Mouse (Mus musculus): ENCODE measurements around the gene Ralgds. TPM values are rescaled to one million over a fixed set of nuclear protein-coding genes. Genes with fewer than 3 reads are reported as not detected.
"Not testable (repeated sequence)": the region's sequence is repeated elsewhere in the genome, so short reads cannot be mapped to it uniquely, and the experiment has no call there.

The Ralgds gene
- total RNA-seq, 2 experiments from 2014 or later: 81.1 to 92.6 TPM

- no peak for TF ChIP-seq CTCF (IDR thresholded peaks at IDR 0.05)
- H3K4me3 ChIP-seq: no peak overlapping the region
- no peak overlapping the region for H3K27ac ChIP-seq
- intact Hi-C loops (cut with DNase I): no loop called here
- no peak for DNase-seq (ENCODE audit: extremely low spot score in 1 of 2, low spot score in 2 of 2)
Measured at GRCm38 (mm10) chr2:28506291-28506690, 6.6 kb upstream of the Ralgds start.

DNA sequence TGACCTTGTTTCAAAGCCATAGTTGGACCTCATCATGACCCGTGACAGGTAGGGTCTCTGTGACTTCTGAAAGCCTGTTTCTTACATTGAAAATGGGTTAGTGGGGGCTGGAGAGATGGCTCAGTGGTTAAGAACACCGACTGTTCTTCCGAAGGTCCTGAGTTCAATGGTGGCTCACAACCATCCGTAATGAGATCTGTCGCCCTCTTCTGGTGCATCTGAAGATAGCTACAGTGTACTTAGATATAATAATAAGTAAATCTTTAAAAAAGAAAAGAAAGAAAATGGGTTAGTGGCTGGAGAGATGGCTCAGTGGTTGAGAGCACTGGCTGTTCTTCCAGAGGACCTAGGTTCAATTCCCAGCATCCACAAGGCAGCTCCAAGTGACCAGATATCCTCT is 1.3 kb upstream of the Ralgds start:
- intact Hi-C loops (cut with DNase I); H3K4me3 ChIP-seq; H3K27ac ChIP-seq; DNase-seq (ENCODE audit: extremely low spot score in 1 of 2, low spot score in 2 of 2): not testable (repeated sequence)
- peak; percentile 41 for TF ChIP-seq CTCF (IDR thresholded peaks at IDR 0.05)

DNA sequence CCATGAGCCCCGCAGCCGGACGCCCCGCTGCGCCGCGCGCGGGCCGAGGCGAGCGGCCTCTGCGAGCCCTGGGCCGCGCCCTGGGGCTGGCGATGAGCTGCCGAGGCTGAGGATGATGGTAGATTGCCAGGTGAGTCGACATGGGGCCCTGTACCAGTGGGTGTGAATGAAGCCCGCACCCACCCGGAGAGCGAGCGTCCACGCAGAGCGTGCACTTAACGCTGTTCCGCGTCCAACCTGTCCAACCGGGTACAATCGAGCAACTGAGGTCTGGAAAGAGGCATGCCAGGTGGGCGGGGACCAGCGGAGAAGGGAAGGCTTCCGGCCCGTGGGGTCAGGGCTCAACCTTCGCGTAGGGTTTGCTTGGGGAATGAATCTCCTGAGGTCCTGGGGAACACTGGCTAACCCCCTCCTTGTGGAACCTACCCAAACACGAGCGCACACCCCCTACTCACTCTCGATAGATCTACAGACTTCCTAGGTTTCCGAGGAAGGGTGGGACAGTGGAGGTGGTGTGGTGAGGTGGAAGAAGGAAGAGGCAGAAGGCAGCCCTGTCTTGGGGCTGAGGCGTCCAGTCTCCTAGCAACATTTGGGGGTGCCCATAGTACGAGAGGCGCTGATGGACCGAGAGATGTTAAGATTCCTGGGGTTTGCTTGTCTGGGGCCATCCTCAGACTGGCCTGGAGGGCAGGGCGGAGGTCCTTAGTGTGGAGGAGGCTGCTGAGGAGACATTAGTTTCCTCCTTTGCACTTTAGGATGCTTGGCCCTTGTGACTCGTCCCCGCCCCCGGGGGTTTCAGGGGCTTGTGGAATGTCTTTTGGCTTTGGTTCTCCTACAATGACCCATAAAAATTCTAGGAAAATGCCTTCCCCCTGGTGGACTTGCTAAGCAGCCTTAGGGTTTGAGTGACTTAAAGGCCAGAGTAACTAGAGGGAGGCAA is 776 bp downstream of the Ralgds start:
- intact Hi-C loops (cut with DNase I): loop anchor here (1.0 kb wide), 2 partner anchors 34 to 72 kb away; no protein-coding TSS in a partner anchor
- peak in 1 of 2 experiments; percentile 55 for DNase-seq (ENCODE audit: extremely low spot score in 1 of 2, low spot score in 2 of 2)

DNA sequence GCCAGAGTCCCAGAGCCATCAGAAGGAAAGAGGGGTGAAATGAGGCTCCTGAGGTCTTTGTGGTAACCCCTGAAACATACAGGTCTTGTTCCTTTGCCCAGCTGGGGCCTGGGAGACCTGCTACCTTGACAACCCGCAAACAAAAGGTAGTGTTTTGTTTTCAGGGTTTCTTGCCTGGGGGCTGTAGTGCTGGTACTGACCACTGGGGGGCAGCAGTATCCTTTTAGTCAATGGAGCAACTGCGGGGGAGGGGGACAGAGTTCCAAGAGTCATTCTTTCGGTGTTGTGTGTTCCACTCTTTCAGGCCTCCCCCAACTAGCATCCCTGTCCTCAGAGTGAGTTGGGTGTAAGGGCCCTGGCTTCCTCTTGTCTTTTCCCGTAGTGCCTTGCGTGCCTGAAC is 1.6 kb downstream of the Ralgds start:
- H3K27ac ChIP-seq: peak overlapping the region; percentile 71; the same call in 1 of the 2 replicates
- TF ChIP-seq CTCF (IDR thresholded peaks at IDR 0.05): peak; percentile 87
- DNase-seq (ENCODE audit: extremely low spot score in 1 of 2, low spot score in 2 of 2): peak; percentile 80 to 89
- peak overlapping the region; percentile 62 for H3K4me3 ChIP-seq
- intact Hi-C loops (cut with DNase I): loop anchor here (1.0 kb wide), 2 partner anchors 33 to 71 kb away; no protein-coding TSS in a partner anchor

More for the DNA sequence above, 776 bp downstream of the Ralgds start:
- Histone ChIP-seq H3K27ac (peak overlapping the region; percentile 71), H3K4me3 (peak overlapping the region; percentile 62)
- TF ChIP-seq CTCF (IDR thresholded peaks at IDR 0.05): no peak

- intact Hi-C loops (cut with DNase I): loop anchor here (1.0 kb wide), 1 partner anchor 31 kb away; no protein-coding TSS in a partner anchor
- peak; percentile 67 to 72 for DNase-seq (ENCODE audit: extremely low spot score in 1 of 2, low spot score in 2 of 2)
- Histone ChIP-seq H3K27ac (peak overlapping the region; percentile 83), H3K4me3 (no peak overlapping the region)
- TF ChIP-seq CTCF (IDR thresholded peaks at IDR 0.05): peak; percentile 83
Measured at GRCm38 (mm10) chr2:28517206-28517909, 4.4 kb downstream of the Ralgds start.

DNA sequence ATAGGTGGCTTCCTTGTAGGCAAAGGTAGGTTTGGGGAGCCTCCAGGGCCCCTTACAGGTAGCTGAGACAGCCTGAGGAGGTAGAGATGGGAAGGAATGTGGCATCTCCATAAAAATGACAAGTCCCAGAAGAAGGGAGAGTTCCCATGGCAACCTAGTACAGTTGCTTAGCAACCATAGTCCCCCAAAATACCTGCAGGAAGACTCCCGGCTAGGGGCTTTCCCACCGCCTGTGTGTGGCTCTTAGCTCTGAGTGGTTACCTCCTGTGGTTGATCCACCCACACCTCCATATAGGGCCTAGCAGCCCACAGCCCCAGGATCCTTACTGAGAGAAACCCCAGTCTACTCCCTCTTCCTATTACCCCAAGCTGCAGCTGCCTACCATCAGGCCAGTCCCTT is 5.3 kb downstream of the Ralgds start:
- peak overlapping the region; percentile 11; the same call in 1 of the 2 replicates for H3K4me3 ChIP-seq
- no peak for TF ChIP-seq CTCF (IDR thresholded peaks at IDR 0.05)
- peak overlapping the region; percentile 83 for H3K27ac ChIP-seq
- DNase-seq (ENCODE audit: extremely low spot score in 1 of 2, low spot score in 2 of 2): peak; percentile 63 to 78
- intact Hi-C loops (cut with DNase I): no loop called here

- H3K27ac ChIP-seq: peak overlapping the region; percentile 87
- intact Hi-C loops (cut with DNase I): no loop called here
Measured at GRCm38 (mm10) chr2:28520581-28520980, 7.7 kb downstream of the Ralgds start.

DNA sequence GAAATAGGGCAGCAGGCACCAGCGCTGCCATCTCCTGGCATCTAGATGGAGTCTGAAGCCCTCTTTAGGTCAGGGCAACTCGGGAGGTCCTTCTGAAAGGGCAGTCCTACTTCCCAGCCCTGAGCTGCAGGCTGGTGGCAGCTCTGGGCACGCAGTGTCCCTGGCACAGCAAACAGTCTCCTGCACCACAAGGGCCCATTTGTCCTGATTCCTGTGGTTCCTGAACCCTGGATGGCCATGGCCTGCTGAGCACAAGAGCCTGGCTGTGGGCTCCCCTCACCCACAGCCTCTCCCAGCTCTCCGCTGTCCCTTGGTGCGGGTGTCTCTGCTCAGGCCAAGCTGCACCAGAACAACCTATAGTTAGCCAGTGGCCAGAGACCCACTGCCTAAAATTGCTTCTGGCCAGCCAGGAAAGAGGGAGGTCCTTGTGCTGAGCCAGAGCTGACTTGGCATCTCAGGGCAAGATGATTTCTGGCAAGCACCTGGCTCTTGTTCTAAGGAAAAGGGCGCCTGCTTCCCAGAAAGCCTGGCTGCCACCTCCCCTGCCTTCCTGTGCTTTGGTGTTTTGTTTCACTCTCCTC is 8.7 kb downstream of the Ralgds start:
- TF ChIP-seq CTCF (IDR thresholded peaks at IDR 0.05): no peak
- Histone ChIP-seq H3K27ac (peak overlapping the region; percentile 87), H3K4me3 (no peak overlapping the region)
- DNase-seq (ENCODE audit: extremely low spot score in 1 of 2, low spot score in 2 of 2): peak; percentile 44 to 73
- intact Hi-C loops (cut with DNase I): no loop called here

More at GRCm38 (mm10) chr2:28520581-28520980, 7.7 kb downstream of the Ralgds start:
- no peak for TF ChIP-seq CTCF (IDR thresholded peaks at IDR 0.05)
- no peak for DNase-seq (ENCODE audit: extremely low spot score in 1 of 2, low spot score in 2 of 2)
- no peak overlapping the region for H3K4me3 ChIP-seq

- intact Hi-C loops (cut with DNase I): no loop called here
- no peak for DNase-seq (ENCODE audit: extremely low spot score in 1 of 2, low spot score in 2 of 2)
- peak overlapping the region; percentile 87 for H3K27ac ChIP-seq
- no peak overlapping the region for H3K4me3 ChIP-seq
- no peak for TF ChIP-seq CTCF (IDR thresholded peaks at IDR 0.05)
Measured at GRCm38 (mm10) chr2:28522166-28522565, 9.2 kb downstream of the Ralgds start.

- peak; percentile 86 for DNase-seq (ENCODE audit: extremely low spot score in 1 of 2, low spot score in 2 of 2)
- Histone ChIP-seq H3K27ac (peak overlapping the region; percentile 87), H3K4me3 (no peak overlapping the region)
- intact Hi-C loops (cut with DNase I): loop anchor here (1.0 kb wide), 1 partner anchor 10 kb away; no protein-coding TSS in a partner anchor
- no peak for TF ChIP-seq CTCF (IDR thresholded peaks at IDR 0.05)
Measured at GRCm38 (mm10) chr2:28523643-28524117, 10.8 kb downstream of the Ralgds start.

- no peak for DNase-seq (ENCODE audit: extremely low spot score in 1 of 2, low spot score in 2 of 2)
- H3K27ac ChIP-seq: peak overlapping the region; percentile 85
- intact Hi-C loops (cut with DNase I): no loop called here
Measured at GRCm38 (mm10) chr2:28524406-28524805, 11.5 kb downstream of the Ralgds start.

More at GRCm38 (mm10) chr2:28524406-28524805, 11.5 kb downstream of the Ralgds start:
- no peak for TF ChIP-seq CTCF (IDR thresholded peaks at IDR 0.05)
- no peak overlapping the region for H3K4me3 ChIP-seq

Data from left cerebral cortex, adult 2 months (tissue).